Mouse (Mus musculus) mesoderm, embryonic 11.5 days (tissue): ENCODE measurements around the gene Hacd4.

Source experiments
- DNase-seq: peaks from one replicate; pipeline ENCODE4 v3.0.0-alpha.2; 2012; ENCODE audit warnings: low read depth, low spot score

The Hacd4 gene

GRCm38 (mm10) chr4:88438326-88438989, at the start of gene Hacd4:
Gene Hacd4, minus strand, starts transcription at chr4:88438928.
- DNase-seq, result no peak

- no peak for DNase-seq
Observed at GRCm38 (mm10) chr4:88488107-88488506, 49.4 kb upstream of the Hacd4 start.

GRCm38 (mm10) chr4:88480130-88480529, 41.4 kb upstream of the Hacd4 start:
- no peak for DNase-seq

- no peak for DNase-seq
Observed at GRCm38 (mm10) chr4:88478809-88479186, 40.1 kb upstream of the Hacd4 start.

GRCm38 (mm10) chr4:88478177-88478808, 39.6 kb upstream of the Hacd4 start:
- DNase-seq, result no peak

GRCm38 (mm10) chr4:88476511-88477210, 37.9 kb upstream of the Hacd4 start:
- peak; percentile 44 for DNase-seq

GRCm38 (mm10) chr4:88476084-88476483, 37.4 kb upstream of the Hacd4 start:
- no peak for DNase-seq

GRCm38 (mm10) chr4:88471528-88471927, 32.8 kb upstream of the Hacd4 start:
- DNase-seq, result no peak

- DNase-seq, result no peak
Observed at GRCm38 (mm10) chr4:88464574-88464973, 25.8 kb upstream of the Hacd4 start.

GRCm38 (mm10) chr4:88462981-88463646, 24.4 kb upstream of the Hacd4 start:
- no peak for DNase-seq

GRCm38 (mm10) chr4:88462501-88462900, 23.8 kb upstream of the Hacd4 start:
- no peak for DNase-seq

- no peak for DNase-seq
Observed at GRCm38 (mm10) chr4:88461315-88461714, 22.6 kb upstream of the Hacd4 start.

GRCm38 (mm10) chr4:88458673-88459072, 19.9 kb upstream of the Hacd4 start:
- DNase-seq, result no peak

- no peak for DNase-seq
Observed at GRCm38 (mm10) chr4:88458093-88458492, 19.4 kb upstream of the Hacd4 start.

- DNase-seq, result no peak
Observed at GRCm38 (mm10) chr4:88450087-88450765, 11.5 kb upstream of the Hacd4 start.

- DNase-seq, result no peak
Observed at GRCm38 (mm10) chr4:88448976-88449375, 10.2 kb upstream of the Hacd4 start.

GRCm38 (mm10) chr4:88440814-88441213, 2.1 kb upstream of the Hacd4 start:
- DNase-seq, result no peak

- no peak for DNase-seq
Observed at GRCm38 (mm10) chr4:88439669-88440123, 968 bp upstream of the Hacd4 start.

- DNase-seq, result peak; percentile 51
Observed at GRCm38 (mm10) chr4:88438990-88439329, 232 bp upstream of the Hacd4 start.

GRCm38 (mm10) chr4:88437917-88438316, 811 bp downstream of the Hacd4 start:
- DNase-seq, result no peak

- no peak for DNase-seq
Observed at GRCm38 (mm10) chr4:88437166-88437565, 1.6 kb downstream of the Hacd4 start.
